Mouse (Mus musculus): Measurements from ENCODE around the gene Tjp1. TPM values are rescaled to one million over a fixed set of nuclear protein-coding genes. Genes with fewer than 3 reads are reported as not detected.

The Tjp1 gene
- polyA plus RNA-seq, 1 experiment from 2014 or later, result 21.7 TPM

DNA sequence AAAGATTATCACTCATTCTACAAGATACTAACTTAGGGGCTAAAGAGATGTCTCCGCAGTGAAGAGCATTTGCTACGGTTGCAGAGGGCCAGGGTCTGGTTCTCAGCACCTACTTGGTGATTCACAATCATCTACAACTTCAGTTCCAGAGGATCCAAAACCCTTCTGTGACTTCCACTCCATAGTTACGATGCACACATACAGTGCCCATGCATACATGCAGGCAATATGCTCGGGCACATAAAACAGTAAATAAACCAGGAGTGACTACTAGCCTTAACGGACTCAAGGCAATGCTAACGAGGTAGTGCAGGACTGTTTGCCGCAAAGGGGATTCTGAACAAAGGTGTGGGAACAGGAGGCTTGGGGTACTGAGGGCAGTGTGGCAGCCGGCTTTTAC is 7.0 kb downstream of the Tjp1 start:
- no peak overlapping the region for H3K4me2 ChIP-seq
- H3K4me3 ChIP-seq (ENCODE audit: low read depth, low read length), result no peak overlapping the region
- H3K4me1 ChIP-seq (ENCODE audit: control insufficient read depth, insufficient read depth, low read length), result peaks cover 2% of the 10 kb centered on the region; the same call in 1 of the 2 replicates
- H3K27me3 ChIP-seq (ENCODE audit: control insufficient read depth, insufficient read depth, low read length), result peaks cover 3% of the 10 kb centered on the region; the same call in 1 of the 2 replicates
- 93% methylated on average over 8 of the region's 8 CpGs for WGBS
- ATAC-seq (ENCODE audit: low FRiP score), result no peak
- H3K27ac ChIP-seq (ENCODE audit: low read depth, low read length), result no peak overlapping the region
- H3K9me3 ChIP-seq (ENCODE audit: control insufficient read depth, low read length), result no peaks in the 10 kb centered on the region
- H3K36me3 ChIP-seq (ENCODE audit: control insufficient read depth, insufficient read depth, low read length), result no peaks in the 10 kb centered on the region
- H3K9ac ChIP-seq (ENCODE audit: low read length), result no peak overlapping the region
- peak; percentile 54 for DNase-seq (ENCODE audit: low spot score, missing footprints)

DNA sequence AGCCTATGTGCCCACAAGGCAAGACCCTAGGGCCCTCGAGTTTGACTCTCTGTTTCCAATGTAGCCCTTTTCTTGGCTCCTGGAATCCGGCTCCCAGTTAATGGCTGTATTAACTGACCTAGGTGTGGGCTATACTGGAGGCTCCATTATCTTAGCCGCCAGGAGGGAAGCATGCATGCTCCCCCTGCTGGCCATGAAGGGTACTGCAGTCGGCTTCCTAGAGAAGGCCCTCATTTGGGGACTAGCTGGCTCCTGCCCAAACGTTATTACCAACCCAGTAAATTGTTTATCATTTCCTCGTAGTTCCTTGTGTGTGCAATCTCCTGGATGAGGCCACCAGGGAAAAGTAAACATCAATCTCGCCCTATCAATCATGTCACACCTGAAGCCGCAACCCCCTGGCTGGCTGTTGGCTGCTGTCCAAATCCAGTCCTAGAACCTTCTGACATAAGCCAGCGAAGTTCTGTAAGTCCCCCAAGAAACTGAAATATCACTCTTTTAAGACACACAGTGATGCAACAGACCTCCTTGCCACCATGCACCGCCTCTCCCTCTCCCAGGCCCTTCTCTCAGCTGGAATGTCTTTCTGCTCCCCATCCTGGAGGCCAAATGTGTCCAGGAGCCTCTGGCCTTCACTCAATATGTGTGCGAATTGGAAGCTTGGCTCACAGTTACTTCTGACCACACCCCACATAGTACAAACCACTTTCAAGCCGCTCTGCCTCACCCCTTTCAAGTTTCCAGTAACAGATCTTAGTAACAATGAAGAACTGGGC is 7.6 kb downstream of the Tjp1 start:
- H3K9ac ChIP-seq (ENCODE audit: low read length), result no peak overlapping the region
- no peak overlapping the region for H3K4me2 ChIP-seq
- peak; percentile 97 for DNase-seq (ENCODE audit: low spot score, missing footprints)
- WGBS, result 50% methylated on average over 12 of the region's 12 CpGs
- ATAC-seq (ENCODE audit: low FRiP score), result peak; percentile 65
- H3K36me3 ChIP-seq (ENCODE audit: control insufficient read depth, insufficient read depth, low read length), result no peaks in the 10 kb centered on the region
- peaks cover 2% of the 10 kb centered on the region; the same call in 1 of the 2 replicates for H3K4me1 ChIP-seq (ENCODE audit: control insufficient read depth, insufficient read depth, low read length)
- no peak overlapping the region for H3K4me3 ChIP-seq (ENCODE audit: low read depth, low read length)
- no peak overlapping the region for H3K27ac ChIP-seq (ENCODE audit: low read depth, low read length)
- no peaks in the 10 kb centered on the region for H3K9me3 ChIP-seq (ENCODE audit: control insufficient read depth, low read length)
- no peaks in the 10 kb centered on the region for H3K27me3 ChIP-seq (ENCODE audit: control insufficient read depth, insufficient read depth, low read length)

DNA sequence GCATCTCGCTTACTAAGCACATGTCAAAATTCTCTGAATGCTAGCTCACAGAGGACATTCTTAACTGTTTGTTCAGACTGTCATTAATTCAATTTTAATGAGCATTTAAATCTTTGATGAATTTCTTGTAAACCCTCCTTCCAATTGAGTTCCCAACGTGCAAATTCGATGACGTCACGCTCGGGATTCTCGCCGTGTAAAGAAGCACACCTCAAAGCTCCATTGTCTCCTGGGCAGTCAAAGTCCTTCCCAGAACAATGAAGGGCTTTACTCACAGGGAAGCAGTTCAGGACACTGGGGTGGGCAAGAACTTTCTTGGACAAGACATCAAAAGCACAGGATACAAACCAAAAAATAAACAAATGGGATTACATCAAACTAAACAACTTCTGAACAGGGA is 10.7 kb downstream of the Tjp1 start:
- H3K4me2 ChIP-seq, result no peak overlapping the region
- H3K36me3 ChIP-seq (ENCODE audit: control insufficient read depth, insufficient read depth, low read length), result no peaks in the 10 kb centered on the region
- H3K27me3 ChIP-seq (ENCODE audit: control insufficient read depth, insufficient read depth, low read length), result no peaks in the 10 kb centered on the region
- DNase-seq (ENCODE audit: low spot score, missing footprints), result no peak
- H3K4me1 ChIP-seq (ENCODE audit: control insufficient read depth, insufficient read depth, low read length), result peaks cover 2% of the 10 kb centered on the region; the same call in 1 of the 2 replicates
- H3K9me3 ChIP-seq (ENCODE audit: control insufficient read depth, low read length), result no peaks in the 10 kb centered on the region
- H3K27ac ChIP-seq (ENCODE audit: low read depth, low read length), result no peak overlapping the region
- no peak overlapping the region for H3K9ac ChIP-seq (ENCODE audit: low read length)
- no peak overlapping the region for H3K4me3 ChIP-seq (ENCODE audit: low read depth, low read length)
- WGBS, result 23% methylated on average over 8 of the region's 8 CpGs
- no peak for ATAC-seq (ENCODE audit: low FRiP score)

DNA sequence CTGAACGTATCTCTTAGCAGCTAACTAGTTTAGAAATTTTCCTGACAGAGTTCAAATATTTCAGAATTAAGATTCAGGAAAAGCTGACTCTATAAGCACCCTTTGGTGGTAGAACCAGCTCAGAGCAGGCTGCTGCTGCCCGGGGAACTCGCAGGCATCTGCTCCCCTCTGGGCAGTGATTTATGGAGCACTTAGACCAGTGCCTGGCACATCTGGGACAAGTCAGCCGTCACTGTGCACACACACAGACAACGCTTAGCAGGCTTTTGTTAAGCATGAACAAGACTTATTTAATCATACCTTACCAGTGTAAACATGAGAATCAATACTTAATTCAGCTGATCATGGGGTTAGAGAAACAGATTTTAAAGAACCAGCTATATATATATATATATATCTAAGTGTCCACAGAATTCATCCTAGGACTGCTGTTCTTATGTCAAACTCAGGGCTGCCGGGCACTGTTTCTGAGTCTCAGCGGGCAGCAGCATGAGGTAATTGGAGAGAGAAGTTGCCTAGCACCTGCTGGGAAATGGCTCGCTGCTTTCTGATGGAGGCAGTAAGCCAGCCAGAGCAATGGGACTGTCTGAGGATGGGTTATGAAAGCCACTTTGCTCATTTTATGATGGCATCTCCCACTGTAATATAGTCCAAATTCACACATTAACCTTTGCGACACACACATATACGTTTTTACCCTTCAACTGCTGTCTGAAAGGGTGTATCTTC is 14.0 kb downstream of the Tjp1 start:
- Histone ChIP-seq H3K4me2 (no peak overlapping the region), H3K4me1 (ENCODE audit: control insufficient read depth, insufficient read depth, low read length) (peaks cover 2% of the 10 kb centered on the region; the same call in 1 of the 2 replicates), H3K9ac (ENCODE audit: low read length) (no peak overlapping the region), H3K4me3 (ENCODE audit: low read depth, low read length) (no peak overlapping the region), H3K27ac (ENCODE audit: low read depth, low read length) (no peak overlapping the region), H3K9me3 (ENCODE audit: control insufficient read depth, low read length) (no peaks in the 10 kb centered on the region), H3K27me3 (ENCODE audit: control insufficient read depth, insufficient read depth, low read length) (no peaks in the 10 kb centered on the region), H3K36me3 (ENCODE audit: control insufficient read depth, insufficient read depth, low read length) (no peaks in the 10 kb centered on the region)
- WGBS, result 70% methylated on average over 10 of the region's 10 CpGs
- DNase-seq (ENCODE audit: low spot score, missing footprints) (peak; percentile 69), ATAC-seq (ENCODE audit: low FRiP score) (no peak)

DNA sequence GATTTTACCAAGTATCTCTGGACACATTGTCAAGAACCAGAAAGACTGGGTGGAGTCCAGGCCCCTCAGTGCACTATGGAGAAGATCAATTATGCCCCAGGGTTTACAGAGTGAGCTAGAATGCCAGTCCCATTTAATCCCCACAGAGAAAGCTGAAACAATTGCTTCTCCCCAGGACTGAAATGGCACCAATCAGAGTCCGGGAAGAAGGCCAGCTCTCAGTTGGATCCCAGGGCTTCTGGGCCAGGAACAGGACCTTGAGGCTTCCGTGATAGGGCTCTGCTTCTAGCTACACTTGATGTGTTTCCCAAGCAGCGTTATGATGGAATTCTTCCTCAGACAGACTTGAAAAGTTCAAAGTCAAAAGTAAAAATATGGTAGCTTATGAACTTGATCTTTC is 18.2 kb downstream of the Tjp1 start:
- no peaks in the 10 kb centered on the region for H3K27me3 ChIP-seq (ENCODE audit: control insufficient read depth, insufficient read depth, low read length)
- no peak for DNase-seq (ENCODE audit: low spot score, missing footprints)
- 52% methylated on average over 3 of the region's 3 CpGs for WGBS
- H3K36me3 ChIP-seq (ENCODE audit: control insufficient read depth, insufficient read depth, low read length), result no peaks in the 10 kb centered on the region
- no peaks in the 10 kb centered on the region for H3K9me3 ChIP-seq (ENCODE audit: control insufficient read depth, low read length)
- H3K9ac ChIP-seq (ENCODE audit: low read length), result no peak overlapping the region
- H3K4me1 ChIP-seq (ENCODE audit: control insufficient read depth, insufficient read depth, low read length), result no peaks in the 10 kb centered on the region
- H3K4me2 ChIP-seq, result no peak overlapping the region
- no peak overlapping the region for H3K4me3 ChIP-seq (ENCODE audit: low read depth, low read length)
- ATAC-seq (ENCODE audit: low FRiP score), result no peak
- H3K27ac ChIP-seq (ENCODE audit: low read depth, low read length), result no peak overlapping the region

DNA sequence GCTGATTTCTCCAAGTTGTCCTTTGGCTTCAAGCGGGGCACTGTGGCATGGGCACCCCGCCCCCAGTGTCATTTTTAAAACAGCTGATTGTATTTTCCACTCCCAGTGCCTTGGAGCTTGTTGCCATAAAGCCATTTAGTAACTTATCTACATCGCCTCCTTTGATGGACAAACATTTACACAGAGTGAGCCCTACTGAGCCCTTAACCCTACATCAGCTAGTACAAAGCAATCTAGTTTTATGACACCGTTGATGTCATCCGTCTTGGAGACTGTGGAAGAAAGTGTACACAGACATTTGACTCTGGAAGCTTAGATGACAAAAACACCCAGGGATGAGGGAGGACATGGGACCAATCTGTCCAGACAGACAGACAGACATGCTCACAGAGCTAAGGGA is 20.2 kb downstream of the Tjp1 start:
- Histone ChIP-seq H3K4me3 (ENCODE audit: low read depth, low read length) (no peak overlapping the region), H3K27me3 (ENCODE audit: control insufficient read depth, insufficient read depth, low read length) (no peaks in the 10 kb centered on the region), H3K4me2 (no peak overlapping the region), H3K27ac (ENCODE audit: low read depth, low read length) (no peak overlapping the region), H3K9ac (ENCODE audit: low read length) (no peak overlapping the region), H3K36me3 (ENCODE audit: control insufficient read depth, insufficient read depth, low read length) (no peaks in the 10 kb centered on the region), H3K9me3 (ENCODE audit: control insufficient read depth, low read length) (no peaks in the 10 kb centered on the region), H3K4me1 (ENCODE audit: control insufficient read depth, insufficient read depth, low read length) (no peaks in the 10 kb centered on the region)
- DNase-seq (ENCODE audit: low spot score, missing footprints), result no peak
- no peak for ATAC-seq (ENCODE audit: low FRiP score)
- 97% methylated on average over 5 of the region's 5 CpGs for WGBS

DNA sequence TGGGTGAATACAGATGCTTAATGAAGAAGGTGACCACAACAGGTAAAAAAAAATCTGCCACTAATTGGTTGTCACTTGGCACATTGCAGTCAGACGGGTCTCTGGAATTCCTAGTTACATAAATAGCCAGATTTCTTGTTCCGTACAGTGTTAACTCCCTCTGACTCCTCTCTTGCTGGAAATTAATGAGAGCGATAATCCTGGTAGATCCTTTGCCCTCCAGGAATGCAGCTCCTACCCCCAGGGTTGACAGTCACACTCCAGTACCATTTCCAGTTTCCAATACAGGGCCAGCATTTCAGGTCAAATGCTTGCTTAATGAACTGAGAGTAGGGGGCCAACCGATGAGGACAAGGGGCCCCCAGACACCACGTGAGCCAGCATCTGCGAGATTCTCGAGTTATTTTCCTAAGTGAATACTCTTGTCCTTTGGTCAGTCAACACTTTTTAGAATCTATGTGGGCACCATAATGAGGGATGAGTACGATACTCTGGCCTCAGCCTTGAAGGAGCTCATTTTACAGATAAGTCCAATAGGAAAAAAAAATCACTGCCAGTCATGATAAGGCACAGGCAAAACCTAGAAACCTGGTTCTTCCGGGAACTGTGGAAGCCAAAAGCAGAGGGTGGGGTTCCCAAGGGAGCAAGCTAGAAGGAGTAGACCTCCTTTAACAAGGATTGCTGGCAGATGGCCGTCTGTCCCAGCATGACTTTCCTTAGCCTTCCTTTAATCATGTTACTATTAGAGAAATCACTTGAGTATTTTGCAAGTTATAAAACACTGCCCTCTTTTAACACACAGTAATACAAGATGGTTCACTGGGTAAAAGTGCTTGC is 24.9 kb downstream of the Tjp1 start:
- Histone ChIP-seq H3K4me1 (ENCODE audit: control insufficient read depth, insufficient read depth, low read length) (no peaks in the 10 kb centered on the region), H3K9ac (ENCODE audit: low read length) (no peak overlapping the region), H3K27me3 (ENCODE audit: control insufficient read depth, insufficient read depth, low read length) (no peaks in the 10 kb centered on the region), H3K9me3 (ENCODE audit: control insufficient read depth, low read length) (no peaks in the 10 kb centered on the region), H3K4me3 (ENCODE audit: low read depth, low read length) (no peak overlapping the region), H3K36me3 (ENCODE audit: control insufficient read depth, insufficient read depth, low read length) (no peaks in the 10 kb centered on the region), H3K27ac (ENCODE audit: low read depth, low read length) (no peak overlapping the region), H3K4me2 (no peak overlapping the region)
- DNase-seq (ENCODE audit: low spot score, missing footprints) (no peak), ATAC-seq (ENCODE audit: low FRiP score) (no peak)
- 84% methylated on average over 10 of the region's 10 CpGs for WGBS

DNA sequence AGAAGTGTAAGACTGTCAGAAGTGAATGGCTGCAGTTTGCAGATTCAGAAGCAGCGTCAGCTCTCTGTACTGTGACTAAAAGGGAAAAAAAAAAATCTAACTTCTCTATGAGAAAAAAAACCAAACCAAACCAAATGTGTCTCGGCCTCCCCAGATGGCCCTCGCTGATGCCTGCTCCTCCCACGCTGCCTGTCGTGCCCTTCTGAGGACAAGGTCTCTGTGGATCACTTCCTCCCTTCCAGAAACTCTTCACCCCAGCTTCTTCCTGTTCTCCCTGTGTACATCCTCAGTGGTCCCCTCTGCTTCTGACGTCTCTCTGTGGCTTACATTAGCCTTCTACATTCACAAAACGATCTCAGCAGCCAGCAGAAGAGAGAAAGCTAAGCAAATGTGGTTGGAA is 26.8 kb downstream of the Tjp1 start:
- H3K27ac ChIP-seq (ENCODE audit: low read depth, low read length), result no peak overlapping the region
- H3K36me3 ChIP-seq (ENCODE audit: control insufficient read depth, insufficient read depth, low read length), result no peaks in the 10 kb centered on the region
- no peak overlapping the region for H3K4me3 ChIP-seq (ENCODE audit: low read depth, low read length)
- ATAC-seq (ENCODE audit: low FRiP score), result no peak
- H3K4me1 ChIP-seq (ENCODE audit: control insufficient read depth, insufficient read depth, low read length), result no peaks in the 10 kb centered on the region
- no peaks in the 10 kb centered on the region for H3K27me3 ChIP-seq (ENCODE audit: control insufficient read depth, insufficient read depth, low read length)
- DNase-seq (ENCODE audit: low spot score, missing footprints), result no peak
- H3K9ac ChIP-seq (ENCODE audit: low read length), result no peak overlapping the region
- 86% methylated on average over 7 of the region's 7 CpGs for WGBS
- no peaks in the 10 kb centered on the region for H3K9me3 ChIP-seq (ENCODE audit: control insufficient read depth, low read length)
- no peak overlapping the region for H3K4me2 ChIP-seq
